Mouse (Mus musculus) thymus, adult 2 months (tissue): ENCODE measurements at regions not wholly inside any gene's neighbourhood (a gene's known extent, or its start where the extent isn't known, plus 50 kb on each side); places are given as distances from the start of the nearest gene placed in this dataset.

Source experiments
- DNase-seq: peaks from one replicate; pipeline ENCODE4 v3.0.0; 2021
- H3K27ac ChIP-seq: fragments of 200-500 bp; 2 replicates; pipeline ENCODE4 v1.5.1; 2012; ENCODE audit warnings: low read length, control low read depth; ENCODE audit not compliant: control insufficient read depth, insufficient read depth
- H3K27me3 ChIP-seq: fragments of 200-500 bp; 2 replicates; pipeline ENCODE4 v1.6.1; 2012; ENCODE audit warnings: mild to moderate bottlenecking, low read length, moderate library complexity, mixed read lengths; ENCODE audit not compliant: control insufficient read depth, insufficient read depth
- H3K36me3 ChIP-seq: fragments of 200-500 bp; 2 replicates; pipeline ENCODE4 v1.6.1; 2012; ENCODE audit warnings: mild to moderate bottlenecking, low read length, moderate library complexity; ENCODE audit not compliant: control insufficient read depth, insufficient read depth
- H3K4me1 ChIP-seq: fragments of 200-500 bp; replicated peaks from 2 replicates; pipeline ENCODE4 v1.6.1; 2012; ENCODE audit warnings: low read length; ENCODE audit not compliant: control insufficient read depth, insufficient read depth
- H3K4me3 ChIP-seq: fragments of 200-500 bp; 2 replicates; pipeline ENCODE4 v1.5.1; 2012; ENCODE audit warnings: mild to moderate bottlenecking, low read length, control low read depth, moderate library complexity; ENCODE audit not compliant: control insufficient read depth, insufficient read depth
- CTCF ChIP-seq: fragments of 200-500 bp; IDR thresholded peaks from 2 replicates; pipeline ENCODE4 v1.5.1; 2012; ENCODE audit warnings: mild to moderate bottlenecking, control low read depth, low read length, moderate library complexity, borderline replicate concordance; ENCODE audit not compliant: control insufficient read depth, poor library complexity, insufficient read depth; ENCODE audit errors: extremely low read depth
- POLR2A ChIP-seq: fragments of 200-500 bp; IDR thresholded peaks from 2 replicates; pipeline ENCODE4 v1.6.1; 2012; ENCODE audit warnings: mild to moderate bottlenecking, low read length, control low read depth, moderate library complexity; ENCODE audit not compliant: control insufficient read depth, poor library complexity, insufficient read depth; ENCODE audit errors: extremely low read depth
- WGBS: fragments of 180-500 bp; shearing (Covaris S2); methylation state at CpG from one replicate; pipeline ENCODE4 v1.1.7; 2018; 5-methylcytosine and 5-hydroxymethylcytosine counted together

GRCm38 (mm10) chr5:75738445-75738844 is 163.7 kb downstream of the Kit start:
- no peak overlapping the region for H3K27ac ChIP-seq
- H3K36me3 ChIP-seq, result no peaks in the 10 kb centered on the region
- WGBS, result 93% methylated on average over 2 of the region's 2 CpGs
- no peak for DNase-seq
- TF ChIP-seq CTCF, result no peak
- no peak for TF ChIP-seq POLR2A
- H3K4me1 ChIP-seq, result peaks cover 4% of the 10 kb centered on the region; the same call in 1 of the 2 replicates
- no peak overlapping the region for H3K4me3 ChIP-seq
- H3K27me3 ChIP-seq, result no peaks in the 10 kb centered on the region

- Histone ChIP-seq H3K4me1 (peaks cover 4% of the 10 kb centered on the region; the same call in 1 of the 2 replicates), H3K4me3 (no peak overlapping the region), H3K36me3 (no peaks in the 10 kb centered on the region), H3K27me3 (no peaks in the 10 kb centered on the region), H3K27ac (no peak overlapping the region)
- no peak for DNase-seq
- WGBS, result 94% methylated on average over 7 of the region's 7 CpGs
- TF ChIP-seq CTCF, result no peak
- no peak for TF ChIP-seq POLR2A
Measured at GRCm38 (mm10) chr5:75737752-75738151, 163.0 kb downstream of the Kit start.

GRCm38 (mm10) chr5:75736318-75736717 is 161.6 kb downstream of the Kit start:
- Histone ChIP-seq H3K4me1 (peaks cover 6% of the 10 kb centered on the region), H3K27me3 (no peaks in the 10 kb centered on the region), H3K27ac (no peak overlapping the region), H3K4me3 (no peak overlapping the region), H3K36me3 (no peaks in the 10 kb centered on the region)
- no peak for TF ChIP-seq CTCF
- TF ChIP-seq POLR2A, result no peak
- DNase-seq, result peak; percentile 37

GRCm38 (mm10) chr5:75734508-75734907 is 159.8 kb downstream of the Kit start:
- H3K27me3 ChIP-seq, result no peaks in the 10 kb centered on the region
- WGBS, result 79% methylated on average over 14 of the region's 14 CpGs
- no peak overlapping the region for H3K4me3 ChIP-seq
- peaks cover 19% of the 10 kb centered on the region for H3K4me1 ChIP-seq
- no peak for DNase-seq
- H3K36me3 ChIP-seq, result no peaks in the 10 kb centered on the region
- TF ChIP-seq POLR2A, result no peak
- TF ChIP-seq CTCF, result no peak
- H3K27ac ChIP-seq, result no peak overlapping the region

GRCm38 (mm10) chr5:75734043-75734442 is 159.3 kb downstream of the Kit start:
- no peak overlapping the region for H3K4me3 ChIP-seq
- H3K27me3 ChIP-seq, result no peaks in the 10 kb centered on the region
- peaks cover 19% of the 10 kb centered on the region for H3K4me1 ChIP-seq
- no peak overlapping the region for H3K27ac ChIP-seq
- no peaks in the 10 kb centered on the region for H3K36me3 ChIP-seq
- no peak for DNase-seq
- WGBS, result 99% methylated on average over 6 of the region's 6 CpGs
- TF ChIP-seq CTCF, result no peak
- no peak for TF ChIP-seq POLR2A

- Histone ChIP-seq H3K4me1 (peaks cover 22% of the 10 kb centered on the region), H3K4me3 (no peak overlapping the region), H3K36me3 (no peaks in the 10 kb centered on the region), H3K27me3 (no peaks in the 10 kb centered on the region), H3K27ac (peak overlapping the region; percentile 77; the same call in 1 of the 2 replicates)
- no peak for TF ChIP-seq CTCF
- TF ChIP-seq POLR2A, result no peak
- WGBS, result 40% methylated on average over 4 of the region's 4 CpGs
- DNase-seq, result no peak
Measured at GRCm38 (mm10) chr5:75731236-75731635, 156.5 kb downstream of the Kit start.

GRCm38 (mm10) chr5:75730698-75731097 is 156.0 kb downstream of the Kit start:
- WGBS, result 4% methylated on average over 3 of the region's 3 CpGs
- H3K4me3 ChIP-seq, result no peak overlapping the region
- peak overlapping the region; percentile 77 for H3K27ac ChIP-seq
- no peaks in the 10 kb centered on the region for H3K27me3 ChIP-seq
- DNase-seq, result peak; percentile 45
- H3K4me1 ChIP-seq, result peaks cover 22% of the 10 kb centered on the region
- TF ChIP-seq CTCF, result no peak
- no peak for TF ChIP-seq POLR2A
- H3K36me3 ChIP-seq, result no peaks in the 10 kb centered on the region
